Mouse (Mus musculus) lung, postnatal 14 days (tissue): Measurements from ENCODE around the gene Csnk1g2.

Source experiments
- DNase-seq: peaks from one replicate; pipeline ENCODE4 v3.0.0; 2021

Csnk1g2 gene

DNA sequence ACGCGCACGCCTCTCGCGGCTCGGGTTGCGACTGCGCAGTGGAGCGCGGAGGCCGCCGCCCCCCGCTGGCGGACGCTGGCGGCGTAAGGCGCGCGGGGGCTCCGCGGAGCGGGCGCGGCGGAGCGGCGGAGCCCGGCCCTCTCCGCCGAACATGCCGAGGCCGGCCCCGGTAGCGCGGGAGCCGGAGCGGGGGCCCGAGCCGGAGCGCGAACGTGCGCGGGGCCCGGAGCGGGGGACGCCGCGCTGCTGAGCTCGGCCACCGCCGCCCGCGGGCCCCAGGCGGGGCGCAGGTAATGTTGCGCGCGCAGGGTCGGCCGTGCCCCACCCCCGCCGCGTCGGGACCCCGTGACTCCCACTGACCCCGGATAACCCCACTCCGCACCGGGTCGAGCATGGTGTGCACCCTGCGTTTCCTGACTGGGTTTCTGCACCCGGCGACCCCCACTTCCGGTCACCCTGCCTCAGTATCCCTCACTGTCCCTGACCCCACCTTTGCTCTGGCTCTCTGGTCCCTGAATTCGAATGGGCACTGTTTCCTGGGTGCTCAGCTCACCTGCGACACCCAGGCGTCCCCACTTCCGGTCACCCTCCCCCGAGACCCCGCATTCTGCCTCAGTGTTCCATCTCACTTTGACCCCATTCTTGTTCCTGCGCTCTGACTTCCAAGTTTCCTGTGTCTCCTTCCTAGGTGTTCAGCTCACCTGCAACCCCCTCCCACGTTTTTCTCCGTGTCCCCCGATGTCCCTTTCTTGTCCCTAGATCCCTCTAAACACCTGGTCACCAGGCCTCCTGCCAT lies at the start of gene Csnk1g2:
Csnk1g2 (plus strand) TSS at position 178 of the 796 bp plus-strand sequence.
- peak; percentile 56 for DNase-seq

DNA sequence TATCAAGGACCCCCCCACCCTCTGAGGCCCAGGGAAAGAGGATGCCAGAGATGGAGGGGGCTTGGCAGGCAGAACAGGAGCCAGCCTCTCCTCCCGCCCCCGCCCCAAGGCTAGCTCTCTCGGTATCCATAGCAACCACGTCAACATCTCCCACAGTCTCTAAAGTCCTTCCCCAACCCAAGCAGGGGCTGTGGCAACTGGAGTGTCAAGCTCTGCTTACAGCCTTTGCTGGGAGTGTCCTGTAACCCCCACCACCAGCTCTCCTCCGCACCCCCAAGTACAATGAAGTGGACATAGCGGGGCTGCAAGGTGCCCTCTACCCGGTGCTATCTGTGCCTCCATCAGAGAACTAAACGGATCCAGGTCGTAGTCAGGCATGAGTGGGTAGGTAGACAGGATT lies 48.7 kb upstream of the Csnk1g2 start:
- DNase-seq: no peak

GRCm38 (mm10) chr10:80574896-80575295 lies 47.7 kb upstream of the Csnk1g2 start:
- no peak for DNase-seq

DNA sequence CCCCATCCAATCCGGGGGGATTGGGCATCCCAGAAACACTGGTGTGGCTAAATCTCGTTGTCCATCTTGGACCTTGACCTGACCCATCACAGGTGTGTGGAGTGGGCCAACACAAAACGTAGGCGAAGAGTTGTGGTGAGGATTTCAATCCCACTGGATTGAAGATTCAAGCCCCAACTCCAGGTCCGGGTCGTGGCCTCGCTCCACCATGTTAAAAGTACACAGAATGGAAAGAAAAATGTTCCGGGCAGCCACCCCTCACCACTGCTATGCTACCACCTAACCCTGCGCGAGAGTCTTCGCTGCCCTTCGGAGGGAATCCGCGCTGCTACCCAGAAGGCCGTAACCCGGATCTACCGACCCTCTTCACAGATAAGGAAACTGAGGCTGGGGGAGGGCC lies 46.7 kb upstream of the Csnk1g2 start:
- no peak for DNase-seq

- DNase-seq: peak; percentile 58
Observed at GRCm38 (mm10) chr10:80576351-80577194, 46.1 kb upstream of the Csnk1g2 start.

GRCm38 (mm10) chr10:80577195-80578130 lies 45.2 kb upstream of the Csnk1g2 start, which contains the start of gene Klf16:
Gene Klf16 (minus strand): TSS chr10:80577321.
- peak; percentile 99 for DNase-seq

DNA sequence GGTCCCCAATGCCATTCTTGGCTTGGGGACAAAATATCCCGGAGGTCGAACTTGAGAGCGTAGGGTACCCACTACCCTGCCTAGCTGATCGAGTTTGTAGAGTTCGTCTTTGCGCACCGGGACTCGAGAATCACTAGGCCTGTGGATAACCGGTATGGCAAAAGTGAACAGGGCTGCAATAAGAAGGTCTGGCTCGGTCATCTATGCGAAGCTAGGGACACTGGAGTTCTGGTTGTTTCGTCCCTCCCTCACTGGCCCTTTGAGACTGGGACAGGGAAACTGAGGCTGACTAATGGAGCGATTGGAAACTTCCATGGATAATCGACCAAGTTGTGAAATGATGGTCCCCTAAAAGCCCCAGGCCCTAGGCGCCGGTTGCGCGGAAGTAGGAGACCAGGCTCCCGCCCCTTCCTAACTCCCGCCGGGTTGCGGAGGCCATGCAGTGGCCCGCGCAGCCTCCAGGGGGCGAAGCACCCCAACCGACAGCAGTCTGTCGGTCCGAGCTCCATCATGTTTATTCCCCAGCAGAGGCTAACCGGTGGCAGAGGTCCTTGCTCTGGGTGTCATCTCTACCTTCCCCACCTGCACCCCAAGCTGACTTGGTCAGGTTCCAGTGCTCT lies 44.4 kb upstream of the Csnk1g2 start:
- peak; percentile 86 for DNase-seq

- peak; percentile 74 for DNase-seq
Observed at GRCm38 (mm10) chr10:80578911-80579310, 43.7 kb upstream of the Csnk1g2 start.

- DNase-seq: no peak
Observed at GRCm38 (mm10) chr10:80583047-80583446, 39.6 kb upstream of the Csnk1g2 start.

GRCm38 (mm10) chr10:80584045-80584488 lies 38.6 kb upstream of the Csnk1g2 start:
- DNase-seq: no peak

- no peak for DNase-seq
Observed at GRCm38 (mm10) chr10:80584642-80585552, 37.7 kb upstream of the Csnk1g2 start.

GRCm38 (mm10) chr10:80585581-80585980 lies 37.1 kb upstream of the Csnk1g2 start:
- DNase-seq: no peak

GRCm38 (mm10) chr10:80586407-80587304 lies 36.0 kb upstream of the Csnk1g2 start:
- DNase-seq: no peak

- peak; percentile 50 for DNase-seq
Observed at GRCm38 (mm10) chr10:80587305-80587657, 35.4 kb upstream of the Csnk1g2 start.

DNA sequence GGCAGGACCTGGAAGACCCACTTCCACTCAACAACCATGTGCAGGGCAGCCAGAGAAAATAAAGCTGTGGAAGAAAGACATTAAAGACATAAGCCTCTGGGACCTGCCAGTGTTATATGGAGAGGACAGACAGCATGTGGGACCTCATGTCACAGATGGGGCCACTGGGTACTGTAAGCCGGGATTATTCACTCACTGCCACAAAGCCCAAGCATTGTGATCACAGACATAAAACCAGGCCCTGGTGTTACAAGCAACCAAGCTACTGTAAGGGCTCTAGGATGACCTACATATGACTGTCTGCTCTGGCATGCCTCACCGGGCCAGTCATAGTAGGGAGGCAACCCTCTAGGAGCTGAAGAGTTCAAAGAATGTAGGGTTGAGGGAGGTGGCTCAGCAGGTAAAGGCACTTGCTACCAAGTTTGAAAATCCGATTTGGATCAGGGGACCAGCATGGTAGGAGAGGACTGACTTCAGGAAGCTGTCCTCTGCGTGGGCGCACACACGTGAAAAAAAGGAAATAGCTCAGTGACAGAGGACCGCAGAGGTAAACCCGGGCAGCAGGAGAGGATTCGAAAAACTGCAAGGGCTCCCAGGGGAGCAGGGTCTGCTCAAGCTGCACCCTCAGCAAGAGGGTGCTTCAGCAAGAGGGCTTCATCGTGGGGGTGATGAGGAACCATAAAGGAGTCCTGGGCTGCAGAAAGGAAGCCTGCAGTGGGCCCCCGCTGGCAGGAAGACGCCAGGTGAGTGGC lies 33.3 kb upstream of the Csnk1g2 start:
- DNase-seq: no peak

DNA sequence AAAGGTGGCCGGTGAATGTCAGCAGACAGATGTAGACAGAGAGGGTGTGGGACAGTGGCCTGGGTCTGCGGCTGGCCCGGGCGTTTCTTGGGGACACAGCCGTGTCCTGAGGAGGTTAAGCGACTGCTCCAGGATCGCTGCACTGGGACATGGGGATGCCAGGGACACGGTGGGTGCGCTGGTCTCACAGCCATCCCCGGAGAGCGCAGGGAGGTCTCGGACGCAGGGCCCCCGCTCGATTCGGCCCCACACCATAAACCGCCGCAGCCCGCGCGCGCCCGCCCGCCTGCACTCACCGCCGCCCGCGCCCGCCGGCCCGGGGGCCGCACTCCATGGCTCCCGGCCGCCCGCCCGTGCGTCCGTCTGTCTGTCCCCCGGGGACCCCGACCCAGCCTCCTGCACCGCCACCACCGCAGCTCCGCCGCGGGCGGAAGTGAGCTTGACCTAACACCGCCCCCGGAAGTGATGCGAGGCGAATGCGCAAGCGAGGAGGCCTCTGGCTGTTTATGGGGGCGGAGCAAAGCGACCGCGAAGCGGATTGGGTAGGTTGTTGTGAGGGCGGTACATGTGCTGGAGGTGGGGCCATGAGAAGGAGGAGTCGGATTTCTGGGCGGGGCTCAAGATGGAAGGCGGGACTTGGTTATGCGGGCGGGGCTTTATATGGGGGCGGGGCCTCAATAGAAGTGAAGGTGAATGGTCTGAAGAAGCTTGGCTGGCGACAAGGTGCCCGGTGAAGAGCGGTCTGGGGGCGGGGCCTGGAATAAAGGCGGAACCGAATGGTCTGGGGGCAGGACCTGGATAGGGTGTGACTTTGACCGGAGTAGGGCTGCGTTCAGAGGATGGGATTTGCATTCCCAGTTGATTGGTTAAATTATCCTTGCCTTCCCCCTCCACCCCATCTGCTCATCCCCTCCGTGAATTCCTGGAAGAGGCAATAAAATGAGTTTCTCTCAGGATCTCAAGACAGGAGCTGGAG lies 32.5 kb upstream of the Csnk1g2 start, which contains the start of gene Abhd17a:
Abhd17a (minus strand) TSS at position 463 of the 976 bp plus-strand sequence.
- peak; percentile 97 for DNase-seq

- no peak for DNase-seq
Observed at GRCm38 (mm10) chr10:80596318-80596717, 26.3 kb upstream of the Csnk1g2 start.
